Mouse (Mus musculus): ENCODE data around the gene Mtfr1l.

Mtfr1l gene

GRCm38 (mm10) chr4:134489986-134490665 lies 45.1 kb downstream of the Mtfr1l start:
- no peak for DNase-seq (ENCODE audit: low read depth, low spot score)

- DNase-seq (ENCODE audit: low read depth, low spot score): no peak
Measured at GRCm38 (mm10) chr4:134488211-134488610, 47.0 kb downstream of the Mtfr1l start.

GRCm38 (mm10) chr4:134485151-134485900 lies 49.9 kb downstream of the Mtfr1l start:
- DNase-seq (ENCODE audit: low read depth, low spot score): no peak

- no peak for DNase-seq (ENCODE audit: low read depth, low spot score)
Measured at GRCm38 (mm10) chr4:134484231-134484630, 51.0 kb downstream of the Mtfr1l start.

- no peak for DNase-seq (ENCODE audit: low read depth, low spot score)
Measured at GRCm38 (mm10) chr4:134483696-134484095, 51.5 kb downstream of the Mtfr1l start.

GRCm38 (mm10) chr4:134483078-134483688 lies 52.0 kb downstream of the Mtfr1l start:
- DNase-seq (ENCODE audit: low read depth, low spot score): no peak

- peak; percentile 84 for DNase-seq (ENCODE audit: low read depth, low spot score)
Measured at GRCm38 (mm10) chr4:134482442-134482841, 52.7 kb downstream of the Mtfr1l start.

GRCm38 (mm10) chr4:134481270-134481669 lies 53.9 kb downstream of the Mtfr1l start:
- DNase-seq (ENCODE audit: low read depth, low spot score): no peak

GRCm38 (mm10) chr4:134480864-134481263 lies 54.3 kb downstream of the Mtfr1l start:
- DNase-seq (ENCODE audit: low read depth, low spot score): peak; percentile 75

GRCm38 (mm10) chr4:134479839-134480238 lies 55.3 kb downstream of the Mtfr1l start:
- DNase-seq (ENCODE audit: low read depth, low spot score): no peak

GRCm38 (mm10) chr4:134478031-134478430 lies 57.2 kb downstream of the Mtfr1l start:
- peak; percentile 82 for DNase-seq (ENCODE audit: low read depth, low spot score)

- no peak for DNase-seq (ENCODE audit: low read depth, low spot score)
Measured at GRCm38 (mm10) chr4:134476899-134477298, 58.3 kb downstream of the Mtfr1l start.

Measured in 3T3-L1 (cell line).